Mouse (Mus musculus): ENCODE data around the gene Mctp2. TPM values are rescaled to one million over a fixed set of nuclear protein-coding genes. Genes with fewer than 3 reads are reported as not detected.

The Mctp2 gene
- 0.26 and 0.33 TPM in 2 replicates for polyA plus RNA-seq (2014; fragmentation: Nextera tagmentation; extraction: Ambion mirVana)

DNA sequence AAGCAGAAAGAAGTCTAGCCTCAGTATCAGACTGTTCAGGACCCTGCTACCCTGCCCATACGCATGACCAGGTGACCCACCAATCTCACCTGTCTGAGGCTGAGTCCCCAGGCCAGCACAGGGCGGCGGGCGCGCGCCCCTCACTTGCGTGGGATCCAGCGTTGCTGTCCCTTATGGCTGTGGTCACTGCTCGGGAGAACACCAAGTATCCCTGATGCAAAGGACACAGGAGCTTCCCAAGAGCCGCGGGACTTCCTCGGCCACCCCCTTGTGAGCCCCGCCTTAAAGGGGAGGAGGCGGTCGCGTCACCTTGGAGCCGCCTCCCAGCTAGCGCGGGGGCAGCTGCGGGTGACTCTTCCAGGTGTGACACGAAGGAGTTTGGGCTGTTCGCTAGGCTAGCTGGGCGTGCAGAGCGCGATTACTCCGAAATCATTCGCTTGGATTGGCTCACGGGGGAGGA is at the start of gene Mctp2:
Gene Mctp2, minus strand, starts transcription at position 227 of the 460 bp plus-strand sequence.
- no peaks in the 10 kb centered on the region; the same call in 1 of the 2 replicates for H3K4me1 ChIP-seq (replicated peaks; ENCODE audit: control insufficient read depth, insufficient read depth, low read length)
- ATAC-seq (replicated peaks; ENCODE audit: low FRiP score) = peak; percentile 71
- H3K36me3 ChIP-seq (ENCODE audit: control insufficient read depth, insufficient read depth, low read length) = no peaks in the 10 kb centered on the region
- H3K9ac ChIP-seq (ENCODE audit: low read depth, low read length) = 0 out of 2 replicates have a peak within 1 kb of the TSS, but pooled peaks have one; percentile 26
- H3K9me3 ChIP-seq (ENCODE audit: control insufficient read depth, low read length) = no peaks in the 10 kb centered on the region
- peak within 1 kb of the TSS; percentile 91 for H3K4me2 ChIP-seq
- H3K27ac ChIP-seq (ENCODE audit: low read depth, low read length) = no peak within 1 kb of the TSS
- DNase-seq (ENCODE audit: low spot score) = peak; percentile 61
- peak within 1 kb of the TSS; percentile 54 for H3K4me3 ChIP-seq (ENCODE audit: low read depth, low read length)
- WGBS = under 1% methylated on average over 28 of the region's 28 CpGs
- 0 out of 2 replicates have a peak, but pooled peaks cover 2% of the 10 kb centered on the region for H3K27me3 ChIP-seq (replicated peaks; ENCODE audit: control insufficient read depth, insufficient read depth, low read length)

GRCm38 (mm10) chr7:72345901-72346300 is 39.5 kb upstream of the Mctp2 start:
- H3K36me3 ChIP-seq (ENCODE audit: control insufficient read depth, insufficient read depth, low read length) = no peaks in the 10 kb centered on the region

GRCm38 (mm10) chr7:72343751-72344150 is 37.3 kb upstream of the Mctp2 start:
- 66% methylated on average over 2 of the region's 2 CpGs for WGBS
- H3K4me2 ChIP-seq = no peak overlapping the region
- no peak for ATAC-seq (replicated peaks; ENCODE audit: low FRiP score)
- no peaks in the 10 kb centered on the region for H3K36me3 ChIP-seq (ENCODE audit: control insufficient read depth, insufficient read depth, low read length)
- H3K4me3 ChIP-seq (ENCODE audit: low read depth, low read length) = no peak overlapping the region
- no peaks in the 10 kb centered on the region for H3K4me1 ChIP-seq (replicated peaks; ENCODE audit: control insufficient read depth, insufficient read depth, low read length)
- no peak for DNase-seq (ENCODE audit: low spot score)
- H3K9ac ChIP-seq (ENCODE audit: low read depth, low read length) = no peak overlapping the region
- no peaks in the 10 kb centered on the region for H3K27me3 ChIP-seq (replicated peaks; ENCODE audit: control insufficient read depth, insufficient read depth, low read length)
- no peaks in the 10 kb centered on the region for H3K9me3 ChIP-seq (ENCODE audit: control insufficient read depth, low read length)
- no peak overlapping the region for H3K27ac ChIP-seq (ENCODE audit: low read depth, low read length)

More at GRCm38 (mm10) chr7:72345901-72346300, 39.5 kb upstream of the Mctp2 start:
- Histone ChIP-seq H3K9ac (ENCODE audit: low read depth, low read length) (no peak overlapping the region), H3K4me2 (no peak overlapping the region), H3K27ac (ENCODE audit: low read depth, low read length) (no peak overlapping the region), H3K9me3 (ENCODE audit: control insufficient read depth, low read length) (no peaks in the 10 kb centered on the region), H3K4me1 (replicated peaks; ENCODE audit: control insufficient read depth, insufficient read depth, low read length) (no peaks in the 10 kb centered on the region), H3K4me3 (ENCODE audit: low read depth, low read length) (no peak overlapping the region), H3K27me3 (replicated peaks; ENCODE audit: control insufficient read depth, insufficient read depth, low read length) (no peaks in the 10 kb centered on the region)
- ATAC-seq (replicated peaks; ENCODE audit: low FRiP score) (no peak), DNase-seq (ENCODE audit: low spot score) (no peak)

DNA sequence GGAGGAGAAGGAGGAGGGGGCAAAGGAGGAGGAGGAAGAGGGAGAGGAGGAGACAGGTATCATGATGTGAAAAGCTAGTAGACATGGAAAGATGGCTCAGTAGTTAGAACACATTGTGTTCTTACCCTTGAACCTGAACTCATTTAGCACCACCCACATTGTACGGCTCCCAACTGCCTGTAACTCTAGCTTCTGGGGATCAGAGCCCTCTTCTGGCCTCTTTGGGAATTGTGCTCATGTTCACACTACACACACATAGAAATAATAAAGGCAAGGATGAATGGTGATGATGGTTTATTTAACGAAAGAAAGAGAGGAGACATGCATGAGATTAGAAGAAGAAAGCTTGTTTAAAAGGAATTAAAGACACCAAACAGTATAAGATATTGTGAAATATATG is 36.4 kb upstream of the Mctp2 start:
- DNase-seq (ENCODE audit: low spot score) = no peak
- Histone ChIP-seq H3K4me1 (replicated peaks; ENCODE audit: control insufficient read depth, insufficient read depth, low read length) (no peaks in the 10 kb centered on the region), H3K4me3 (ENCODE audit: low read depth, low read length) (no peak overlapping the region), H3K27me3 (replicated peaks; ENCODE audit: control insufficient read depth, insufficient read depth, low read length) (no peaks in the 10 kb centered on the region), H3K4me2 (no peak overlapping the region), H3K9me3 (ENCODE audit: control insufficient read depth, low read length) (no peaks in the 10 kb centered on the region), H3K9ac (ENCODE audit: low read depth, low read length) (no peak overlapping the region), H3K36me3 (ENCODE audit: control insufficient read depth, insufficient read depth, low read length) (no peaks in the 10 kb centered on the region), H3K27ac (ENCODE audit: low read depth, low read length) (no peak overlapping the region)
- WGBS = 64% methylated on average over 2 of the region's 2 CpGs
- ATAC-seq (replicated peaks; ENCODE audit: low FRiP score) = no peak

GRCm38 (mm10) chr7:72325961-72326360 is 19.6 kb upstream of the Mctp2 start:
- Histone ChIP-seq H3K4me1 (replicated peaks; ENCODE audit: control insufficient read depth, insufficient read depth, low read length) (no peaks in the 10 kb centered on the region), H3K27ac (ENCODE audit: low read depth, low read length) (no peak overlapping the region), H3K9me3 (ENCODE audit: control insufficient read depth, low read length) (no peaks in the 10 kb centered on the region), H3K36me3 (ENCODE audit: control insufficient read depth, insufficient read depth, low read length) (no peaks in the 10 kb centered on the region), H3K4me2 (no peak overlapping the region), H3K9ac (ENCODE audit: low read depth, low read length) (no peak overlapping the region), H3K4me3 (ENCODE audit: low read depth, low read length) (no peak overlapping the region), H3K27me3 (replicated peaks; ENCODE audit: control insufficient read depth, insufficient read depth, low read length) (no peaks in the 10 kb centered on the region)
- ATAC-seq (replicated peaks; ENCODE audit: low FRiP score) = no peak
- no peak for DNase-seq (ENCODE audit: low spot score)
- WGBS = 59% methylated on average over 5 of the region's 5 CpGs

DNA sequence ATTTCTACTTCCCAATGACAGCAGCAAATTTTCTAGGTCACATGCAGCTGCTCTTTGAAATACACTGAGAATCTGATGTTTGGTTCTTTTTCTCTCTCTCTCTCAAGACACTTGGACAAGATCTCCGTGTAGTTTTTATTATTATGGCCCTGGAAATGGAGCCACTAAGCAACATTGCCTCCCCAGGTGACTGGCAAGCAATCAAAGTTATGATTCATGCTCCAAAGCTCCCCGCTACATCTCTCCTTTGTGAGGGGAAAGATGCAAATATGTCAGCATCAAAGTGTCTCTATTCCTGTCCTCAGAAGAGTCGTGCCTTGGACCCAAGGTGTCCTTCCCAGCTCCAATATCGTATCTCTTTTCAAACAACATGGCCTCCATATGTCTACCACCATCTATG is 14.5 kb upstream of the Mctp2 start:
- 71% methylated on average over 4 of the region's 4 CpGs for WGBS
- no peaks in the 10 kb centered on the region for H3K27me3 ChIP-seq (replicated peaks; ENCODE audit: control insufficient read depth, insufficient read depth, low read length)

GRCm38 (mm10) chr7:72320441-72320840 is 14.0 kb upstream of the Mctp2 start:
- no peak overlapping the region for H3K4me3 ChIP-seq (ENCODE audit: low read depth, low read length)
- H3K4me2 ChIP-seq = no peak overlapping the region
- H3K27me3 ChIP-seq (replicated peaks; ENCODE audit: control insufficient read depth, insufficient read depth, low read length) = no peaks in the 10 kb centered on the region
- no peaks in the 10 kb centered on the region for H3K36me3 ChIP-seq (ENCODE audit: control insufficient read depth, insufficient read depth, low read length)
- no peak overlapping the region for H3K27ac ChIP-seq (ENCODE audit: low read depth, low read length)
- no peaks in the 10 kb centered on the region for H3K9me3 ChIP-seq (ENCODE audit: control insufficient read depth, low read length)
- H3K4me1 ChIP-seq (replicated peaks; ENCODE audit: control insufficient read depth, insufficient read depth, low read length) = no peaks in the 10 kb centered on the region
- no peak for ATAC-seq (replicated peaks; ENCODE audit: low FRiP score)
- 88% methylated on average over 4 of the region's 4 CpGs for WGBS
- no peak overlapping the region for H3K9ac ChIP-seq (ENCODE audit: low read depth, low read length)
- no peak for DNase-seq (ENCODE audit: low spot score)

More for the DNA sequence above, 14.5 kb upstream of the Mctp2 start:
- Histone ChIP-seq H3K36me3 (ENCODE audit: control insufficient read depth, insufficient read depth, low read length) (no peaks in the 10 kb centered on the region), H3K4me3 (ENCODE audit: low read depth, low read length) (no peak overlapping the region), H3K9me3 (ENCODE audit: control insufficient read depth, low read length) (no peaks in the 10 kb centered on the region), H3K9ac (ENCODE audit: low read depth, low read length) (no peak overlapping the region), H3K4me2 (no peak overlapping the region), H3K4me1 (replicated peaks; ENCODE audit: control insufficient read depth, insufficient read depth, low read length) (no peaks in the 10 kb centered on the region), H3K27ac (ENCODE audit: low read depth, low read length) (no peak overlapping the region)
- ATAC-seq (replicated peaks; ENCODE audit: low FRiP score) (no peak), DNase-seq (ENCODE audit: low spot score) (no peak)

GRCm38 (mm10) chr7:72314395-72315060 is 8.1 kb upstream of the Mctp2 start:
- Histone ChIP-seq H3K9me3 (ENCODE audit: control insufficient read depth, low read length) (no peaks in the 10 kb centered on the region), H3K4me1 (replicated peaks; ENCODE audit: control insufficient read depth, insufficient read depth, low read length) (no peaks in the 10 kb centered on the region), H3K36me3 (ENCODE audit: control insufficient read depth, insufficient read depth, low read length) (no peaks in the 10 kb centered on the region), H3K9ac (ENCODE audit: low read depth, low read length) (no peak overlapping the region), H3K27ac (ENCODE audit: low read depth, low read length) (no peak overlapping the region), H3K4me2 (no peak overlapping the region), H3K4me3 (ENCODE audit: low read depth, low read length) (no peak overlapping the region), H3K27me3 (replicated peaks; ENCODE audit: control insufficient read depth, insufficient read depth, low read length) (no peaks in the 10 kb centered on the region)
- ATAC-seq (replicated peaks; ENCODE audit: low FRiP score) (no peak), DNase-seq (ENCODE audit: low spot score) (no peak)
- WGBS = 65% methylated on average over 9 of the region's 9 CpGs

- WGBS = 56% methylated on average over 3 of the region's 3 CpGs
- no peaks in the 10 kb centered on the region for H3K27me3 ChIP-seq (replicated peaks; ENCODE audit: control insufficient read depth, insufficient read depth, low read length)
- no peaks in the 10 kb centered on the region for H3K9me3 ChIP-seq (ENCODE audit: control insufficient read depth, low read length)
These were observed 7.5 kb upstream of the Mctp2 start for GRCm38 (mm10) chr7:72313908-72314307.

More at GRCm38 (mm10) chr7:72313908-72314307, 7.5 kb upstream of the Mctp2 start:
- Histone ChIP-seq H3K9ac (ENCODE audit: low read depth, low read length) (no peak overlapping the region), H3K4me3 (ENCODE audit: low read depth, low read length) (no peak overlapping the region), H3K4me2 (no peak overlapping the region), H3K36me3 (ENCODE audit: control insufficient read depth, insufficient read depth, low read length) (no peaks in the 10 kb centered on the region), H3K27ac (ENCODE audit: low read depth, low read length) (no peak overlapping the region), H3K4me1 (replicated peaks; ENCODE audit: control insufficient read depth, insufficient read depth, low read length) (no peaks in the 10 kb centered on the region)
- ATAC-seq (replicated peaks; ENCODE audit: low FRiP score) (no peak), DNase-seq (ENCODE audit: low spot score) (no peak)
